Mouse (Mus musculus): Measurements from ENCODE around the gene Gls.

The Gls gene

DNA sequence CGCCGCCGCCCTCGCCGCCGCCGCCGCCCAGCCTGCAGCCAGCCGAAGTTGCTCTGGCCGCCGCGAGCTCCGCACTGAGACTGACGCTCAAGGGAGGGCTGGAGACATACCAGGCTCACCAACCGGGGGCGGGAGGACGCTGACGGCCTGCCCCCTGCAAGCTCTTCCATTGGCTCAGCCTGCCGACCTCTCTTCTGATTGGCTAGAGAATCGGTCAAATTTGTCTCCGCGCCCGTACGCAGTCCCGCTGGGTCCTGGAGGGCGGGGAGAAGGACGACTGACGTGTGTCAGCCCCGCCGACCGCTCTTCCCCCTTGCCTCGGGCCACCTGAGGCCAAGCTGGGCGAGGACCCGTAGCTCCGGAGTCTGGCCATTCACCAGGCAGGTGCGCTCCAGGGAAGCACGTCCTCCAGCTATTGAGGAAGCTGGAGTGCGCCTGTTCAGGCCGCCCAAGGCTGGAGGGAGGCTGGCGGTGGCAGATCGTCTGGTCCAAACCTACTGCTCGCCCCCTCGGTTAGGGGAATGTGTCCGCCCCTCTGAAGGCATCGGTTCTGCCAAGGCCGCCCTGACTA is at the start of gene Gls:
Gls (minus strand) TSS at position 90 of the 571 bp plus-strand sequence.
- peak; percentile 95 to 97 for DNase-seq (ENCODE audit: low spot score in 2 of 2)

DNA sequence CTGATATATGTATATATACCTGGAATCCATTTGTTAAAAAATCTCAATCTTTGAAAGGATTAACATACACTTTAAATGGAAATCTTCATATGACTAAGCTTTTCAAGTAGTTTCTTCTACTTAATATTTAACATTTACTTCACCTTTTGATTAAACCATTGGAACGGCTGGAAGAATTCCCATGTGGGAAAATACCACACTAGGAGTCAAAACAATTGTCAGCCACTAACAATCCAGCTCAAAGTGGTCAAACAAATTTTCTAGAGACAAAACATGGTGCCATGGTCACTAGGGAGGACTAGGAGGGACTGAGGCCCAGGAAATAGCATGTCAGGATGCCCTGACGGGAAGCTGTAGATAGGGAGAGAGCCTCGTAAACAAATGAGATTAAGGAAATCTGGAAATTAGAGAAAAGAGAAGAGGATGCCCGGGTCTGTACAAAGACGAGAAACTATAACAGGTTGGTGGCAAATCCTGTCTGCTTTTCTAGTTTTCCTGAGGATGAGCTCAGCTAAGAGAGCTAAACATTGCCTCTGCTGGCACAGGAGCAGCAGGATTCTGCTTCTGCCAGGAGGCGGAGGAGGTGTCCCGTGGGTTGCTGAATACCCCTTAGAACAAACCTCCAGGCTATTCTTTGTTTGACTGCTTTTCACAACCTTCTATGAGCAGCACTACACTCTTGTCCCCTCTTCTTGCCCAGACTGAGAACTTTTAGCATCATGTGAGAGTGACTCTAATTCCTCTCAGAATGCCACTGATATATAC is 47.0 kb upstream of the Gls start:
- DNase-seq (ENCODE audit: low spot score in 2 of 2) = peak; percentile 67 to 84

DNA sequence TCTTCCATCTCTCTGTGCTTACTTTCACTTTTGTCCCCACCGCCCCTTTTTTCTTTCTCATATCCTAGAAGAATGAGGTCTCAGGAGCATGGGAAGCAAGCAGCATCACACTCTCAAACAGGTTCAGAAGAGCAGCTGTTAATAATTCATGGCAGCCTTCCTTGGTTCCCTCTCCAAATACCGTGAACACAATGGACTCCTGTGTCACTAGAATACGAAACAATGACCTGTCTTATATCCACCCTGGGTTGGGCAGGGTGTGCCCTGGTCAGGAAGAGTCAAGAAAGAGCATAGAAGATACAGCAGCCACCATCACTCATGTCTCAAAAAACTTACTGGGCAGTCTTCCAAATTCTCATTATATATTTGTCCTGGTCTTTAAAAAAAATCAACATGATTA is 46.3 kb upstream of the Gls start:
- no peak for DNase-seq (ENCODE audit: low spot score in 2 of 2)

DNA sequence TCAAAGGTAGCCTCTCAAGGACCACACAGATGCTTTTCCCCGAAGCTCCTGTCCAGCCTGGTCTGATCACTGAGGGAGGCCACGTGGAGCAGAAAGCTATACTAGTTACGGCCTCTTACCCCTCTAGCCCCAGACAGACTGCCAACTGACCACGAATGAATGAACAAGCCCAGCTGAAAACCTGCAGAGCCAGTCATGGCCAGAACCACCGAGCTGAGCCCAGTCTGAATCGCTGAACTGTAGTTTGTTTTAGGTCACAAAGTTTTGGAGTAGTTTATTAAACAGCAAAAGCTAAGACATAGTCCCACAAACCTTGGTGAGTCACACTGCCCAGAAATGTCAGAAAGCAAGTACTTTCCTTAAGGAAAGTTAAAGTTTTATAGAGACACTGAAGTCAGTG is 45.0 kb upstream of the Gls start:
- DNase-seq (ENCODE audit: low spot score in 2 of 2) = no peak

DNA sequence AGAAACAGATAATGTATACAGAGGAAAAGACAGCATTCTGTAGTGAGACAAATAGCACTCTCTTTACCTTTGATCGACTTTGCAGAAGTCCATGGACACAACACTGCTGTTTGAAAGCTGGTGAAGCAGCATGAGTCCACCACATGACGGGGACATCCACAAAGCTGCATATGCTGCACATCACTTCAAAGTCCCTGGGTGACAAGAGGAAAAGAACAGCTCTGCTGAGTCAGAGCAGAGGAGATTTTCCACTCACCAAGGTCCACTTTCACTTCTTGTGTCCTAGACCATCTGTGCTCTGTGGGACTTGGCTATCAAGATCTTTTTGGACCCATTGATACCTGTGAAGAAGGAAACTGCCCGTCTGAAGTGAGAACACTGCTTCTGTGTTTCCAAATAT is 41.2 kb upstream of the Gls start:
- DNase-seq (ENCODE audit: low spot score in 2 of 2) = no peak

DNA sequence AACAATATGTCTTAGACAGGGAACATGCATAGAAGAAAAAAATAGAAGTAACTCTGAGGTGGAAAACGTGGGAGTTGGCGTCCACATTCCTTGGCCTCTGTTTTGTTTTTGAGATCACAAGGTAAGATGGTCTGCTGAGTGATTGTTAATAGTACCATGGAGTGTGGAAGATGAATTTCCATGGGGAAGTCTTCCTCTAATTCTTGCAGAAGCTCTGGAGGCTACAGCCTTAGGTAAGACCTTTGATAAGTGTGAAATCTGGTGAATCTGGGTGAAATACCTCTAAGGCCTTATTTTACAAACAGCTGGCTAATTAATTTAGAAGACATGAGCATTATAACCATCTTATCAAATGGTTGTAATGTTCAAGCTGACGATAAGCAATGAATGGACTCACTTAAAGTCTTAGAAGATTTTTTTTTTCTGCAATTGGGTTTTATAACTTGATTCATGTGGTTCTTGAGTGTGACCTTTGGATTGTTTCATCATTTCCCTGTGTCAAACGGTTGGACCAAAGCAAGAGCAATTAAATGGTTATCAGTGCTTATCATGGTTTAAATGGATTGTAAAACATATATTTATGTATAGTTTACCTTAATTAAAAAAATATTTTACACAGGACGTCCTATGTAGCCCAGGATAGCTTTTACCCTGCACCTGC is 39.1 kb upstream of the Gls start:
- DNase-seq (ENCODE audit: low spot score in 2 of 2) = no peak

DNA sequence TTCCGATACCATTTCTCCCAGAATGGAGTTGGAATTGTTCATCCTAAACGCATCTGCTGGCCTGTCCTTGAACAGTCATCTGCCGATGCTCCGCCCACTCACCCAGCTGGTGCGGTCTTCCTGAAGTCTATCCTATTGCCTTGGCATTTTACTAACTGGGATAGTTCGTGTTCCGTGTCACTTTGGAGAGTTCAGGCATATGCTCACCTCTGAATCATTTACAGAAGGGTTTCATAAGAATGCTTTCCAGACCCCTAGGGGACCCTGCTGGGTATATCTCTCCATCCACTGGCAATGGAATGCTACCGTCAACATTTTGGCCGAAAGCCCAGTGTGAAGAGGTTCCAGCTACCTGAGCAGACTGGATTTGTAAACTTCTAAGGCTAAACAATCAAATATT is 37.3 kb upstream of the Gls start:
- DNase-seq (ENCODE audit: low spot score in 2 of 2) = no peak

DNA sequence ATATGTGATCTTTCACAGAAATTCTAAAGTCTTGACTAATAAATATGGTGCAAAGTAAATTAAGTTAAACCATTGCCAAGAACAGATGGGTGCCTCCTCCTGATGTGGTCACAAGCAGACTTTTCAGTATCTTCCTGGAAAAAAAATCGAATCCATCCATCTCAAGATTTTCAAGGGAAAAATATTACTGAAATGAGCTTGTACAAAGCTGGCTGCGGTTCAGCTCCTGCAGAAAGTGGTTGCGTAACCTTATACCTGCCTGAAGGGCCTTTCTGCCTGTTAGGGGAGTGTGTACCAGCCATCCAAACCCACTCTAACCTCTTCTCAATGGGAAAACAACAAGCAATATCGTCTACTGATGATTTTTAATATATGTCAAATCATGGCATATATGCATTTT is 36.6 kb upstream of the Gls start:
- no peak for DNase-seq (ENCODE audit: low spot score in 2 of 2)

DNA sequence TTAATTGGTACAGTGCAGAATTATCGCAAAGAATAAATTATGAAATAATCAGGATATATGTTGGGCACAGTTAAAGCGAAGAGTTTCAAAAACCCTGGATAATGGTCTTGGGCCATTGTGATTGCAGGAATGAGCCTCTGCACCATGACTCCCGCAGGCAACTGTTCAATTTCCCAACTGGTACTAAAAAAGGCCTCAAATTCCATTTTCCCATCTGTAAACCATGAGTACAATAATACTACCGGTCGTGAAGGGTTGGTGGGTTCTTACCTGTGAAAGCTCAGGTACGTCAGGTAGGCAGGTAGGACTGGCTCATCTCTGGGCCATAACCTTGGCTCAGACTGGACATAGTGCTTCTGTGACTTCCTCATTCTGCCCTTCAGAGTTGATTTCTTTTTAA is 35.0 kb upstream of the Gls start:
- DNase-seq (ENCODE audit: low spot score in 2 of 2) = no peak

DNA sequence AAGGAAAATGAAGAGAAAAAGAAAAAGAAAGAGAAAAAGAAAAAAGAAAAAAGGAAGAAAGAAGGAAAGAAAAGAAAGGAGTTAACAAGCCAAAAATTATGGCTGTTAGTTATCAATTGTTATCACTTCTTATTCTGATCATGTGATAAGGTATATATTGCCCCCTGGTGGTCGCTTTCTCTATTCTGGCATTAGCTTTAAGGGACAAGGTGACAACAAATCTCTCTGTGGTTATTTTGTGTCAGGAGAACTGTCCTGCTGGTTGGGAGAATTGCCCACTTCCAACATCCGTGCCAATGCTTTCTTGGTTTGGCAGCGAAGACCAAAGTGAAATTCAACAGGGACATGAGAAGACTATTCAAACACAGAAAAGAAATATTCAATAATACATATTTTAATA is 34.6 kb upstream of the Gls start:
- DNase-seq (ENCODE audit: low spot score in 2 of 2) = no peak

DNA sequence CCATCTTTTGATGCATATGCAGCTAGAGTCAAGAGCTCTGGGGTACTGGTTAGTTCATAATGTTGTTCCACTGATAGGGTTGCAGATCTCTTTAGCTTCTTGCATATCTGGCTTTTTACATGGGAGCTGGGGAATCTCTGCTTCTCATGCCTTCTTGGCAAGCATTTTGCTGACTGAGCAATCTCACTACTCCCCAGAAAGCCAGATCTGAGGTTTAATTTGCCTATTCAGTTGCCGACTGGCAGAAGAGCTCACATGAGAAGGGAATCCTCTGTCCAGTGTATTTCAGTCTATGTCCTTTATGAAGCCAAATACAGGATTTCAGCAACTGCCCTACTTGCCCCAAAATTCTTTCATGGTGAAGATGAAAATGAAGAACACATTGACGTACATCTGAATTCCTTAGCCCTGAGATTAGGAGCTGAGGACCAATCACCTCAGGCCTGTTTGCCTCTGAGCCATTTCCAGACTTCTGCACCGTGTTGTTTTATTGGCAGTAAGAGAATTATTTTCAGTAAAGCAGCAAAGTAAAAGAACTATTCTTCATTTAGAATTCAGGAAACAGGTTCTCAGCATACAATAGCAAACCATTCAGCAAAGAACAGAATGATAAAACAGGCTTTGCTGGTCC is 33.0 kb upstream of the Gls start:
- DNase-seq (ENCODE audit: low spot score in 2 of 2) = no peak

DNA sequence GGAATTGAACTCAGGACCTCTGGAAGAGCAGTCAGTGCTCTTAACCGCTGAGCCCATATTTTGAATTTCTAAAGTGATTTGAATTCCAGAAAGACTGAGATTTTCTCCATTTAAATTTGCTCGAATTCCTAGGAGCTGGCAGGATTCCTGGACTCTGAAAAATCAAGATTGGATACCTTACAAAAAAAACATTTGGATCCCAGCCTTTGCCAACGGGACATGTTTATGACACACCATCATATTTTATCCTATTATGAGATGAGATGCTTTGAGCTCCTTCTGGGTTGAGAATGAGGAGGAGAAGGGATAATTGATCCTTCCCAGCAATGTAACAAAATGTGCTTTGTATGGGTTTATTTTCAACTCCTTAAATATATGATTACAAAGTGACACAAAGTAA is 31.3 kb upstream of the Gls start:
- no peak for DNase-seq (ENCODE audit: low spot score in 2 of 2)

DNA sequence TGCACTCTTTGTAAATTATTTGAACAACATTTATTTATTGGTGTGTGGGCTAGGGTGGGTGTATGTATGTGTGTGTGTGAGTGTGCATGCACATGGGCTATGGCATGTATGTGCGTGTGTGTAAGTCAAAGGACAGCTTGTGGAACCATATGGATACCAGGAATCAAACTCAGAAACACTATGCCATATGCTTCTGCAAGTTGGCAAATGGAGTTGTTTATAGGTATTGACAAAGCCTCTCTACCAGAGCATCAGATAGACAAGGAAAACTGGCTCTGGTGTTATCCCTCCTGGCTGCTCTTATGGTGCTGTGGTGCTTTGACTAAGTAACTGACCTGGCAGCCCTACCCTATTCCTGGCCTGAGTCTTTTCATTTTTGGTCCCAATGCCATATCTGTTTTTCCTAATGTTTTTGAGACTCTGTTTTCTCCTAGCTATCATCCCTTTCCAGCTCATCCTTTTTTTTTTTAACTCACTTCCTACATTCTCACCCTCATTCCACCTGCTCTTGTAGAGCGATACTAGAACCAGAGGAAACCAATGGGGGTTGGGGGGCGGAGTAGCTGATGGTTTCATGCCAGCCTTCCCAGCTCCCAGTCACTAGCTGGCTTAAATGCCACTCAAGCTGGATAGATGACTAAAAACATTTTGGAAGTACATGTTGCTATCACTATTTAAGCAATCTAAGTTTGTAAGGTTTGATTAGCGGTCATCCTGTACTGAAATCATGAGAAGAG is 27.5 kb upstream of the Gls start:
- DNase-seq (ENCODE audit: low spot score in 2 of 2) = no peak

DNA sequence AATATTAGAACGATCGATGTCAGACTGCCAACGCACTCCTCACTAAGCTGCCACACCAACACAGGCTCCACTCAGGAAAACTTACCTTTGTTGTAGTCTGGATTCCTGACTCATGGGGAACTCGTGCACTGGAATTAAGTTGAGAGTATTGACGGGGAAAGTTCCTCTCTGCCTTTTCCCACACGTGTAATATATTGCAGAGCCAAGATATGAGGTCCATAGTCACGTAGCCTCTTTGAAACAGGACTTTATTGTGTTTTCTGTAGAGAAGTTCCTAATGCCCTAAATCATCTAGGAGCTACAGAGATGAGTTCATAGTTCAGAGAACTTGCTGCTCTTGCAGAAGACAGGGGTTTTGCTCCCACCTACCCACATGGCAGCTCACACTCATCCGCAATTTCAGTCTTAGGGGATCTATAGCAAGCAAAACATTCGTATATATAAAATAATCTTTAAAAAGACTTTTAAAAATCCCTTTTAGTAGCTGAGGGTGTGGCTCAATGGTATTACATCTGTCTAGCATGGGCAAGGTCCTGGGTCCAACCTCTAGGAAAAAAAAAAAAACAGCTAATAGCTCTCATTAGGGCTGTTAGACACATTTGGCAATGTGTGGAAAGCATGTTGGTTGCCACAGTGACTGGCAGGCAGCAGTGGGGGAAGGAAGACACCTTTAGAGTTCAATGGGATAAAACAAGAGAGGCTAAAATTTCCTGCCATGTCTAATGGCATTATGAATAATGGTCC is 25.1 kb upstream of the Gls start:
- no peak for DNase-seq (ENCODE audit: low spot score in 2 of 2)

DNA sequence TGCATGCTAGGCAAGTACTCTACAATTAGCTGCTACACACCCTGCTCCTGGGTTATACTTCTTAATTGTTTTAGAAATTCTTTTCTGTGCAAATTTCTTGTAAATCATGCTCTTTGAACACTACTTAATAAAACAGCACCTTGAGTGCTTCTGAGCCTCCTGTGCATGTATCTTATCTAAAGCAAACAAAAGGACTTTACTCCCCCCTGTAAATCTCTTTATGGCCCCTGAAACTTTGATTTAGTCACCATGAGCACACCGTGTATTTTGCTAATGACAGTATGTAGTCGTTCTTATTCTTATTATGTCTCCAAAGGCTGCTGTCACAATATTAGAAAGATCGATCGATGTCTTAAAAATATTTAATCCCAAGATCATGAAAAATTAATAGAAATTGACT is 23.9 kb upstream of the Gls start:
- no peak for DNase-seq (ENCODE audit: low spot score in 2 of 2)

DNA sequence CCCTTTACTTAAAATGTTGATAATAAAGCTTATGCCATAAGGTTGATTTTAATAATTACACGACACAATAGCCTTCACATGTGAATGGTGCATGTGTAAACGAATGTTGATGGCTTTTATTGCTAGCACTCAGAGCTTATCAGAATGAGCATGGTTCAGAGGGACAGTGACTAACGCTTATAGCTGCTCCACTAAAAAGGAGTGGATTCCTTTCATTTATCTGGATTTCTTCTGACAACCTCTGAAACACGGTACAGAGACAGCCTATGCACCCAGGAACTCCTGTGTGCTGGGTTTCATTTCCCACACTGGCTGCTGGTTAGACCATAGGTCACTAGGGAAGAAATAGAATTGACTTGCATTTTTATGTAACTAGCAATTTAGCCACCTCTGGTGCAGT is 23.2 kb upstream of the Gls start:
- DNase-seq (ENCODE audit: low spot score in 2 of 2) = no peak

DNA sequence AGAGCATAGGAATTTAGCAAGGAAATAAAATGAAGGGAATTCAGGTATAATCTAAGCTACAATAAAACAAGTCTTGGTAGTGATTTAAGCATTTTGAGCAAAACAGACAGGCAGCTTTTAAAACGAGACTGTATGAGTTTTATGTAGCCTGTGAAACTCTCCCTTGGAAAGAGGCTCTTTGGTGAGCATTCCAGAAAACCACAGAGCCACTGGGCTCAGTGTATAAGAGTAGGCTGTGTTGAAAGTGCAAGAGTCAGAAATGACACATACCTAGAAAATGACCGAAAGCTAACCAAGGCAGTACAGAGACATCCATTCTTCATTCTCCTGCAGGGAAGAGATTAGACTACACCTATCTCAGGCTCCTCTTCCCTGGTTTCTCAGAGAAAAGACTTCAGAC is 21.4 kb upstream of the Gls start:
- DNase-seq (ENCODE audit: low spot score in 2 of 2) = no peak

DNA sequence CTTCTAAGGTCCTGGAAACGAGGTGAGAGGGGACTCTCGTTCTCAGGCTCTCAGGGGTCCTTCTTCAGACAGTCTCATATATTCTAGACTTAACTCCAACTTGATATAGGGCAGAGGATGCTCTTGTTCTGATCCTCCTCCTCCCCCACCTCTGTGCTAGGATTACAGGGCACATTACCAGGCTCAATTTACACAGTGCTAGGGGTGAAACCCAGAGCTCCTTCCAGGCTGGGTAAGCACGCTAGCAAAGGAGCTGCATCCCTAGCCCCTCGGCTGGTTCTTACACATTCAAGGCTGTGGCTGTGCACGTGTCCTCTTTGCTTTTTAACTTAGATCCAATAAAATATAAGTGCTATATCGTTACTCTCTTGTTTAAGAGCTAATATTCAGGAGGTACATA is 20.4 kb upstream of the Gls start:
- no peak for DNase-seq (ENCODE audit: low spot score in 2 of 2)

DNA sequence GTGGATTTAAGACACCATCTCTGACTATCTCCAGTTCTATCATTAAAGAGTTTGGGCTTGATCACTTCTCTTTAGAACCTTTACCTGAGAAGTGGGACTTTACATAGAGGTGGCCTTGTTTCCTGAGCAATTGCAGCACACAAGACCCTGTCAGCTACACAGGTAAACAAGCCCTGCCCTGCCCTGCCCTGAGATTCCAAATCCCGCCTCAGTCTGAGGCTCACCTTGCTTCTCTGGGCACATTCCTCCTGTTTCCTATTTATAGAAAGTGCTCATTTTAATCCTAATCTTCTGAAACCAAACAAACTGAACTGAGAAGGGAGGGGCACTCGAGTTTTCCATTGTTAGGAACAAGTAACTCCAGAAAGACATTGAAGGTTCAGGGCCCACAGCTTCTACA is 19.4 kb upstream of the Gls start:
- no peak for DNase-seq (ENCODE audit: low spot score in 2 of 2)

DNA sequence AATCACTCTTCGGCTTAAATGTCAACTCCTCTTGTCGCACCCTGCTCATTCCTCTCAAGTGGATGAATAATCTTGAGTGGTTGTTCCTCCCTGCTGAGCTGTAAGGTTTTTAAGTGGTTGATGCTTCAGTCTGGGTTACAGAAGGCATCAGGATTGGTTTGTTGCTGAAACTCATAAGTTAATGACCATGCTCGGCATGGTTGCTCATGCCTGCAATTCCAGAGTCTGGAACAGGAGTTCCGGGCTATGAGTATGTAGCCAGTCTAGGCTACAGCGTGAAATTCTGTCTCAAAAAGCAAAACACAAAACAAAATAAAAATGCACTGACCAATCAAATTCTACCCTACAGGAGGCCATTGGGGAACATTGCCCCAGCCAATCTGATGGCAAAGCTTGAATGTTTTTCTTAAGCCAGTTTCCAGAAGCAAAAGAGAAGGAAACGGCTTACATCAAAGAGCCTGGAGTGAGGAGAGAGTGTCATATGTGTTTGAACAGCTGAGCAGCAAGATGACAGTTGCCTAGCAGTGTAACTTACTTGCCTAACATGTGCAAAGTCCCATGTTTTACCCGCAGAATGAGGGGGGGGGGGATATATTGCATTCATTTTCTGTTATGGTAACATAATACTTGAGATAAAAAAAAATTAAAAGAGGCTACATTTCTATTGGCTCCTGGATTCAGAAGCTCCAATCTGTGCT is 18.2 kb upstream of the Gls start:
- no peak for DNase-seq (ENCODE audit: low spot score in 2 of 2)

Measured in right cerebral cortex, postnatal 36 days (tissue).